Mouse (Mus musculus): ENCODE measurements around the gene Mff.

Mff gene

GRCm38 (mm10) chr1:82771022-82771586, 46.4 kb downstream of the Mff start, which contains the start of gene Gm47791:
Gene Gm47791, minus strand, starts transcription at chr1:82771243.
- no peak for DNase-seq (ENCODE audit: low spot score in 2 of 2)

GRCm38 (mm10) chr1:82772428-82772827, 47.7 kb downstream of the Mff start:
- no peak for DNase-seq (ENCODE audit: low spot score in 2 of 2)

- no peak for DNase-seq (ENCODE audit: low spot score in 2 of 2)
These were observed 48.5 kb downstream of the Mff start for GRCm38 (mm10) chr1:82773208-82773607.

- DNase-seq (ENCODE audit: low spot score in 2 of 2) = no peak
These were observed 50.6 kb downstream of the Mff start for GRCm38 (mm10) chr1:82775293-82775692.

- DNase-seq (ENCODE audit: low spot score in 2 of 2) = no peak
These were observed 54.8 kb downstream of the Mff start for GRCm38 (mm10) chr1:82779388-82779966.

- DNase-seq (ENCODE audit: low spot score in 2 of 2) = no peak
These were observed 58.9 kb downstream of the Mff start for GRCm38 (mm10) chr1:82783559-82783958.

- no peak for DNase-seq (ENCODE audit: low spot score in 2 of 2)
These were observed 60.9 kb downstream of the Mff start for GRCm38 (mm10) chr1:82785546-82785945.

GRCm38 (mm10) chr1:82787414-82787813, 62.7 kb downstream of the Mff start:
- peak; percentile 83 to 87 for DNase-seq (ENCODE audit: low spot score in 2 of 2)

- DNase-seq (ENCODE audit: low spot score in 2 of 2) = peak; percentile 44 to 53
These were observed 63.4 kb downstream of the Mff start for GRCm38 (mm10) chr1:82788070-82788469.

- no peak for DNase-seq (ENCODE audit: low spot score in 2 of 2)
These were observed 66.4 kb downstream of the Mff start for GRCm38 (mm10) chr1:82791105-82791504.

- DNase-seq (ENCODE audit: low spot score in 2 of 2) = no peak
These were observed 67.5 kb downstream of the Mff start for GRCm38 (mm10) chr1:82792238-82792637.

- DNase-seq (ENCODE audit: low spot score in 2 of 2) = no peak
These were observed 68.4 kb downstream of the Mff start for GRCm38 (mm10) chr1:82793110-82793509.

- peak; percentile 62 to 79 for DNase-seq (ENCODE audit: low spot score in 2 of 2)
These were observed 69.3 kb downstream of the Mff start for GRCm38 (mm10) chr1:82793986-82794385.

GRCm38 (mm10) chr1:82795211-82795610, 70.5 kb downstream of the Mff start:
- no peak for DNase-seq (ENCODE audit: low spot score in 2 of 2)

- DNase-seq (ENCODE audit: low spot score in 2 of 2) = no peak
These were observed 71.2 kb downstream of the Mff start for GRCm38 (mm10) chr1:82795702-82796443.

GRCm38 (mm10) chr1:82797088-82797487, 72.4 kb downstream of the Mff start:
- no peak for DNase-seq (ENCODE audit: low spot score in 2 of 2)

- DNase-seq (ENCODE audit: low spot score in 2 of 2) = no peak
These were observed 73.6 kb downstream of the Mff start for GRCm38 (mm10) chr1:82798304-82798703.

- DNase-seq (ENCODE audit: low spot score in 2 of 2) = no peak
These were observed 74.2 kb downstream of the Mff start for GRCm38 (mm10) chr1:82798922-82799321.

- DNase-seq (ENCODE audit: low spot score in 2 of 2) = no peak
These were observed 76.6 kb downstream of the Mff start for GRCm38 (mm10) chr1:82801105-82801783.

Data from right cerebral cortex, postnatal 10 days (tissue).